Mouse (Mus musculus) frontal cortex, postnatal 25 days (tissue): ENCODE results near the gene Ccdc188.
A peak's percentile ranks its signal among the peaks of the same experiment; 100 is the strongest.

ENCODE experiments used
- DNase-seq, 2 experiments: peaks; one replicate each; pipeline ENCODE4 v3.0.0; 2022; ENCODE audit warnings: low spot score in 2 of 2

The Ccdc188 gene

DNA sequence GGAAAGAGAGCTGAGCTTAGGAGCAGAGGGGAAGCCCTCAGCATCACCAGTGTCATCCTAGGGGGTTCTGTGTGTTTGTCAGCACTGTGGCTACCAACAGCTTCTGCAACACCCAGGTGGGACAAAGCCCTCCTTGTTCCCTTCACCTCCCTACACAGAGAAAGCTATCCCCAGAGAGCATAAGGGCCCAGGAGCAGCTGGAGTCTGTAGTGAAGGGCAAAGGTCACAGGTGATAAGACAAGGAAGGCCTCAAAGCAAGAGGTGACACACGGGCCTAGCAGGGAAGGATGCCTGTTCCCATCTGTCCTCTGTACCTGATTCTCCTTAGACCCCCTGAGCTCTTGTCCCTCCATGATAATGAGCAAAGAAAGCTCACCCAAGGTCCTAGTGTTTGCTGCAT lies 16.1 kb upstream of the Ccdc188 start:
- DNase-seq: no peak

GRCm38 (mm10) chr16:18202061-18202460 lies 15.6 kb upstream of the Ccdc188 start:
- no peak for DNase-seq

GRCm38 (mm10) chr16:18203430-18204091 lies 14.1 kb upstream of the Ccdc188 start:
- no peak for DNase-seq

DNA sequence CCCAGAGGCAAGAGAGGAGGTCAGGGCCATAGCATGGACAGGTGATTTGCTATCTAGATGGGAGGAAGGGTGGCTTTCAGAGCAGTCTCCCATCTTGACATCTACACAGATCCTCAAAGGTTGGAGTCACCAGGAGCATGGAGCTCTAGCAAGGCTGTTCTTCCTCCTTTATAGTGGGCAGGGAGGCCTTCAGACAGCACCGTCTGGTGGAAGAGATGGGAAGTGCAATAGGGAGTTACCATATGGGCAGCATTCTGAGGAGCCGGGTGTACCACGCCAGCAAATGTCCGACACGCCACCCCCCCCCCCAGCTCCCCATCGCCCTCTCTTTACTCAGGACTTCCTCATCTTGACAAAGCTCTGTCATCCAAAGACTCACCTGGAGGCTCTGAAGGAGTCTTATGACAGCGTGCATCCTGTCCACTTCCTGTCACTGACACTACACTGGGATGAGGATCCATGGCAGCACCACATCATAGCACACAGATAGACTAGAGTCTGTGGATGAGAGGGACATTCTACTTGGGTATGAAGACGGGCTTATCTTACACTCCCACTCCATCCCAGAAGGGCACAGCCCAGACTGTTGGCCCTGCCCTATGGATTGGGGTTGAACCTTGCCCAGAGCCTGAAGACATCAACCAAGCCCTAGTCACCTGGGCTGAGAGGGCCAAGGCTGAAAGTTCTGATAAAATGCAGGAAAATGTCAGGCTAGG lies 6.8 kb upstream of the Ccdc188 start:
- peak in 1 of 2 experiments; percentile 70 for DNase-seq

- DNase-seq: peak; percentile 92 to 97
These were observed 6.1 kb upstream of the Ccdc188 start for GRCm38 (mm10) chr16:18211417-18212171.

GRCm38 (mm10) chr16:18213689-18214088 lies 4.0 kb upstream of the Ccdc188 start:
- DNase-seq: peak in 1 of 2 experiments; percentile 54

DNA sequence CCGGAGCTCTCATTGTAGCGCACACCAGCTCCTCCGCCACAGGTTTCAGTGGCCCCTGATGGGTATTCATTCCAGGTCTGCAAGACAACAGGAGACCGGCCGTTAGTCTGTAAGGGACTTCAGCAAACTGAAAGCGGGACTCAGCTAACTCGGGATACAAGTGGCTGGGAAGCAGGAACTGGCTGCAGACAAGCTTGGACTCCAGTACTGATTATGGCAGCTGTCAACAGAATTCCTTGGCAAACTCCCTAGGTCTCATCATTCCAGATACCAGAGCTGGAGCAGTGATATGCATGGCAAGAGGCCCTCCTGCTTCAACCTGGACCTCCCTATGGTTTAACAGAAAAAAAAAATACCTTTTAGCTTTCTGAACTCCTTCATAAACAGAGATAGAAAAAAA lies 2.8 kb upstream of the Ccdc188 start:
- DNase-seq: no peak

DNA sequence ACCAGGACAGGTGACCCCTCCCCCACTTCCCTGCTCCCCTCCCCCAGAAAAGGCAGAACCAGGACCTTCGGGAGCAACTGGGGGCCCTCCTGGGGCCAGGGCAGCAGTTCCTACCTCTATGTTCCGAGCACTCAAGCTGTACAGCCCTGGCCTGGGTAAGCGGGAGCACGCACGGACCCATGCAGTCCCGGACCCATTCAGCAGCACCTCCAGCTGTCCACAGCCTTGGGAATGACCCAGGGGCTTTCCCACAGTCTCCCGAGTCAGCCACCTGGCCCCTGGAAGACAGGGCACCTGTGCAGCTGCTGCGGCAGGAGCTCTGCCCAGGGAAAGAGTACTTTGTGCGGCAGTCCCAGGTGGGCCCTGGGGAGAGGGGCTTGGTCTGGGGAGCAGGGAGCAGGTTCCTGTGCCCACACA lies 909 bp downstream of the Ccdc188 start:
- DNase-seq: no peak

DNA sequence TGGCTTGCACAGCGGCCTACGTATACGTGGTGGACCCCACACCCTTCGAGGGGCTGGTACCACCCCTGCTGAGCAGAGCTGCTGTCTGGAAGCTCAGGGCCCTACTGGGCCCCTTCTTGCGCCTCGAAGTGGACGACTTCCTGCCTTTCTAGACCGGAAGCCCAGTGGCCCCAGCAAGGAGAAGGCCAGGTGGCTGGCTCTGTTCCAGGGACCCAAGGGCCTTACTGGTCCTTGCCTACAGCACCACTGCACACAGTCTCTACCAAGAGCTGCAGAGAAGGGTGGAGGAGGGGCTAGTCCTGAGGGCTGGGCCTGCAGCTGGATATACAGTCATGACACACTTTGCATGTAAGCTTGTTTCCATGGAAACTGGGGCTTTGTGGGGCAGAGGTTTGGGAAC lies 2.3 kb downstream of the Ccdc188 start:
- DNase-seq: no peak

- no peak for DNase-seq
These were observed 3.3 kb downstream of the Ccdc188 start for GRCm38 (mm10) chr16:18220856-18221542.

- DNase-seq: no peak
These were observed 3.8 kb downstream of the Ccdc188 start for GRCm38 (mm10) chr16:18221543-18221898.

DNA sequence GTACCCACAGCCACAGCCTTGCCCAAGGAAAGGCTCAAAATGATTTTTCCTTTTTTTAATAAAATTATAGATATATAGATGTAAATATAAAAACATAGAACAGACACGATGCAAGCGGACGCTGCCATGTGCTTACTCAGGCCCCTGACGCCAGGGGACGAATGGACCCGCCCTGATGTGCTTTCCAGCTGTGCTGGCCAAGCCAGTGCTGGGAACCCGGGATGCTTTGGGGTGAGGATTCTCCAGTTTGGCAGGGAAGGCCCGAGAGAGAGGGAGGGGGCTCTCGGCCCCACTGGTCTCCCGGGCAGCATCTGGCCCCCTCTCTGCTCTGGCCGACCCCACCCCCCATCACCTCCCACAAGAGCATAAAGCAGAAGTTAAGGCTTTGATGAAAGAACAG lies 4.5 kb downstream of the Ccdc188 start:
- no peak for DNase-seq

DNA sequence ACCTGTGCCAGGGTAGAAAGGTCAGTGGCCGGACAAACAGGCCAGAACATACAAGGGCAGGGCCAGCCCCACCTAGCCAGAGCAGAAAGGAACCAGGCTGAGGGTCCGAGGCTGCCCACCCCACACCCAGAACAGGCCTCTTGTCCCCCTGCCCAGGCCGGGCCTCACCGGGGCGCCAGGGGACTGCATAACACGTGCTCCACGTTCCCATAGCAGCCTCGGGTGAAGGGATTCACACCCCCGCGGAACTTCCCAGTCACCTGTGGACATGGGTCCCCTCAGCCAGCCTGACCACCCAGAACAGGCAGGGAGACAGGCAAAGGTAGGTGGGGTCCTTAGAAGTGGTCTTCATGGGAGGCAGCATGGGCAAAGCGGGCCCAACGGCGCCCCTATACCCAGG lies 9.5 kb downstream of the Ccdc188 start:
- no peak for DNase-seq

GRCm38 (mm10) chr16:18227897-18228422 lies 10.3 kb downstream of the Ccdc188 start:
- DNase-seq: no peak

DNA sequence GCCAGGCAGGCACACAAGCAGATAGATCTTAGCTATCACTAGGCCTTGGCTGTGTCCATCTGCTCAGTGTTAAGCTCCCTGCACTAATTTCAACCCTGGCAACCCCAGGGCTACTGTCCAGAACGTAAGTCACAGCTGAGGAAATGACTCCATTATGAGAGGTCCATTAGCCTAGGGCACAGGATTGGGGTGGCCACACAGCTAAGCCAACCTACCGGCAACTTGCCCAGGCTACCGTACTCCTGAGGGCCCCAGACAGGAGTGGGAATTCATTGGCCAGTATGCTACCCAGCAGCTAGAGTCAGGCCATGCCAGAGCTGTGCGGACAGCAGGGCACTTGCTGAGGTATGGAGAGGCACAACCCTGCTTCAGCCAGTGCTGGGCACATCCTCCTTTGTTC lies 11.2 kb downstream of the Ccdc188 start:
- DNase-seq: no peak

DNA sequence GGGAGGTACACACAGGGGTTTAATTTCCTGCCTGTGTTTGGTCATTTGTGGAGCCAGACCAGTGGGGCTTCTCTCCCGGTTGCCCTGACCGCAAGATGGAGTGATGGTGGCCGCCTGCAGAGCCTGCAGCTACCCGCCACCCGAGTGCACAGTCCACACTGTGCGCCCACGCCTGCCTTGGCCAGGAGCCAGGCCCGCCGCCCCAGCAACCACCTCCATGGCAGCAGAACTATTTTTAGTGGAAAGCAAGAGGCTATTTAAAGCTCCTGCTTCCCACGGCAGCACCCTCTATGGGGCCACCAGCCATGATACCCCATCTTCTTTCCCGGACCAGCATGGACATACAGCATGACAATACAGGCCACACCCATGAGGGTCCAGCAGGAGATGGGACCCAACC lies 11.9 kb downstream of the Ccdc188 start:
- DNase-seq: peak; percentile 80

GRCm38 (mm10) chr16:18230617-18231016 lies 12.9 kb downstream of the Ccdc188 start:
- no peak for DNase-seq

DNA sequence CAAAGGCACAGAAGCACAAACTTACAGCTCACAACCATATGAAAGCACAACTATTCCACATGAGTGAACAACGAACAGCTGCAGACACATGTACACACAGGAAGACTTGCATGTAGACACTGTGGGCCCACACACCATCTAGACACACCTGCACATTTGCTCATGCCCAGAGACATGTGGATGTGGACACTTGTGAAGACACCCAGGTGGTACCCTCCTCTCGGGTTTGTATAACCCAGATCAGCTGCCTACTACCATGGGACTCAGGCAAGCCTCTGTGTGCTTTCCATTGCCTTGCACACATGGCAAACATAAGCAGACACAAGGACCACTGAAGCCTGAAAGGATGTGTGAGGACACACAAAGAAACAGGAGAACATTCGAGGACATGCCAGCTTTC lies 13.4 kb downstream of the Ccdc188 start:
- DNase-seq: no peak

GRCm38 (mm10) chr16:18231451-18231850 lies 13.8 kb downstream of the Ccdc188 start:
- DNase-seq: no peak

GRCm38 (mm10) chr16:18233451-18233850 lies 15.8 kb downstream of the Ccdc188 start:
- DNase-seq: no peak

- no peak for DNase-seq
These were observed 16.4 kb downstream of the Ccdc188 start for GRCm38 (mm10) chr16:18233919-18234670.
